Mouse (Mus musculus) hindbrain, embryonic 15.5 days (tissue): ENCODE data around the gene Ap3b1. TPM values are rescaled to one million over a fixed set of nuclear protein-coding genes. Genes with fewer than 3 reads are reported as not detected.
"Not testable (repeated sequence)": the region's sequence is repeated elsewhere in the genome, so short reads cannot be mapped to it uniquely, and the experiment has no call there.

Source experiments
- ATAC-seq: fragments of 200-750 bp; cut with Nextera tagmentation; 2 replicates; pipeline ENCODE4 v1.8.0; 2017; ENCODE audit warnings: low read depth, moderate number of reproducible peaks, moderate TSS enrichment; ENCODE audit not compliant: low FRiP score
- H3K27ac ChIP-seq: fragments of 300-500 bp; sonication (generic); replicated peaks from 2 replicates; pipeline ENCODE4 v1.5.1; 2015; ENCODE audit warnings: mild to moderate bottlenecking, inconsistent platforms
- H3K27me3 ChIP-seq: fragments of 300-500 bp; sonication (generic); 2 replicates; pipeline ENCODE4 v1.6.1; 2015; ENCODE audit warnings: control low read depth, inconsistent platforms
- H3K36me3 ChIP-seq: fragments of 300-500 bp; sonication (generic); 2 replicates; pipeline ENCODE4 v1.6.1; 2015; ENCODE audit warnings: control low read depth, inconsistent platforms
- H3K4me1 ChIP-seq: fragments of 300-500 bp; sonication (generic); replicated peaks from 2 replicates; pipeline ENCODE4 v1.6.1; 2015; ENCODE audit warnings: control low read depth, inconsistent platforms
- H3K4me2 ChIP-seq: fragments of 300-500 bp; sonication (generic); 2 replicates; pipeline ENCODE4 v1.6.1; 2015; ENCODE audit warnings: moderate library complexity, mild to moderate bottlenecking, inconsistent platforms
- H3K4me3 ChIP-seq: fragments of 300-500 bp; sonication (generic); 2 replicates; pipeline ENCODE4 v1.5.1; 2015; ENCODE audit warnings: mild to moderate bottlenecking, inconsistent platforms
- H3K9ac ChIP-seq: fragments of 300-500 bp; sonication (generic); 2 replicates; pipeline ENCODE4 v1.6.1; 2015; ENCODE audit warnings: inconsistent platforms
- H3K9me3 ChIP-seq: fragments of 300-500 bp; sonication (generic); 2 replicates; pipeline ENCODE4 v1.6.1; 2016; ENCODE audit warnings: control low read depth, inconsistent platforms
- WGBS: fragments of 180-500 bp; shearing (Covaris S2); methylation state at CpG from one replicate; pipeline ENCODE4 v1.1.7; 2015; 5-methylcytosine and 5-hydroxymethylcytosine counted together
- polyA plus RNA-seq: library from polyadenylated mRNA; unstranded; fragments of >200 nt; fragmentation: Nextera tagmentation; extraction: Ambion mirVana; gene quantifications from 2 replicates; pipeline ENCODE4 v1.2.1, GENCODE M21; 2015

Gene Ap3b1
- polyA plus RNA-seq, 1 experiment from 2014 or later, result 27.5 TPM

DNA sequence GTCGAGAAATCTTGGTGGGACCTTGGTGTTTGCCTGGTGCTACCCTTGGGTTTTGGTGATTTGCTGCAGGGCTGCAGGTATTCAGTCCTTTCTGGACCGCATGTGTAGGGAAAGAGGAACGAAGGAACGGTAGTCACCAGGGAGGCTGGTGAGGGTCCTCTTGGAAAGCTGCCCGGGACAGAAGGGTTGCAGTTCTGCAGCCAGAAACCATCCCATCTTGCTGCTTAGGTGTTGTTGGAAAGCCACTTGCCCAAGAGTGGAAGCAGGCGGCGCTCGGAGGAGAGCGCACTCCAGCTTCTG is 709 bp upstream of the Ap3b1 start:
- Histone ChIP-seq H3K9ac (peak overlapping the region; percentile 78), H3K27me3 (no peaks in the 10 kb centered on the region), H3K4me2 (peak overlapping the region; percentile 79), H3K4me1 (peaks cover 23% of the 10 kb centered on the region), H3K27ac (peak overlapping the region; percentile 87), H3K36me3 (no peaks in the 10 kb centered on the region), H3K4me3 (peak overlapping the region; percentile 90), H3K9me3 (0 out of 2 replicates have a peak, but pooled peaks cover 3% of the 10 kb centered on the region)
- ATAC-seq, result peak; percentile 39; the same call in 1 of the 2 replicates
- under 1% methylated on average over 9 of the region's 9 CpGs for WGBS

- H3K4me3 ChIP-seq, result peak overlapping the region; percentile 90
- no peaks in the 10 kb centered on the region for H3K36me3 ChIP-seq
- ATAC-seq, result no peak
- H3K9me3 ChIP-seq, result 0 out of 2 replicates have a peak, but pooled peaks cover 2% of the 10 kb centered on the region
- H3K9ac ChIP-seq, result peak overlapping the region; percentile 78
- 17% methylated on average over 25 of the region's 25 CpGs for WGBS
- peaks cover 23% of the 10 kb centered on the region for H3K4me1 ChIP-seq
- H3K27me3 ChIP-seq, result no peaks in the 10 kb centered on the region
- H3K4me2 ChIP-seq, result peak overlapping the region; percentile 79
- H3K27ac ChIP-seq, result peak overlapping the region; percentile 87
Measured at GRCm38 (mm10) chr13:94359282-94359920, 641 bp downstream of the Ap3b1 start.

DNA sequence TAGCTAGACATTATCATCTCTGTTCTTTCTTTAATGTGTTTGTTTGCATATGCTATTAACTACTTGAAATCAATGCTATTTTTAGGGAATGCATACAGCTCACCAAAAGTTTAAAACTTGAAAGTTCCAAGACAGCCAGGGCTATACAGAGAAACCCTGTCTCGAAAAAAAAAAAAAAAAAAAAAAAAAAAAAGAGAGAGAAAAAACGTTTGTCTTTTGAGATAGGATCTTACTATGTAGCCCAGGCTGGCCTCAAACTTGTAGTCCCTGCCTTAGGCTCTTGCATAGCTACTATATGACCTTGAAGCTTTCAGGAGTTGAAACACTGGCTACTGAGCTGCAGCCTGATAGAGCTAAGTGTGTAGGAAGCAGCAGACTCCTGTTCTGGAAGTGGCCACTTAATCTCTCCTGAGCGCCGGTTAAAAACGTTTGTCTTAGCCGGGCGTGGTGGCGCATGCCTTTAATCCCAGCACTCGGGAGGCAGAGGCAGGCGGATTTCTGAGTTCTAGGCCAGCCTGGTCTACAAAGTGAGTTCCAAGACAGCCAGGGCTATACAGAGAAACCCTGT is 2.3 kb downstream of the Ap3b1 start:
- H3K4me1 ChIP-seq, result peaks cover 23% of the 10 kb centered on the region
- not testable (repeated sequence) for H3K27me3 ChIP-seq, H3K9ac ChIP-seq, H3K4me3 ChIP-seq, H3K36me3 ChIP-seq, H3K27ac ChIP-seq, H3K9me3 ChIP-seq, H3K4me2 ChIP-seq, ATAC-seq
- 90% methylated on average over 10 of the region's 10 CpGs for WGBS

DNA sequence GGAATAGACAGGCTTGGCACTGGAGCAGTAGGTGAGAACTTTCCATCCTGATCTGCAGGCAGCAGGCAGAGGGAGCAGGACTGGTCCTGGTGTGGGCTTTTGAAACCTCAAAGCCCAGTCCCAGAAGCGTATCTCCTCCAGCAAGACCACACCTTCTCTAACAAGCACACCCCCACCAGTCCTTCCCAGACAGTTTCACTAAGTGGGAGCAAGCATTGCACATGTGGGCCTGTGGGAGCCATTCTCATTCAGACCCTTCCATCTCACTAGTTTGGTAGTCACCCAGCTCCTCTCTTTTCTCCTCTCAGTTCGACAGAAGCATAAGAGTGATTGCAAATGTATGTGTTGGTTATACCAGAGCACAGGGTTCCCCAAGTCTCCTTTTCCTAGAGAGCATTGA is 5.6 kb downstream of the Ap3b1 start:
- H3K9me3 ChIP-seq, result no peaks in the 10 kb centered on the region
- H3K4me3 ChIP-seq, result no peak overlapping the region
- H3K4me2 ChIP-seq, result no peak overlapping the region
- H3K27ac ChIP-seq, result no peak overlapping the region
- 79% methylated on average over 2 of the region's 2 CpGs for WGBS
- no peak for ATAC-seq
- no peaks in the 10 kb centered on the region for H3K27me3 ChIP-seq
- no peak overlapping the region for H3K9ac ChIP-seq
- H3K4me1 ChIP-seq, result peaks cover 14% of the 10 kb centered on the region; the same call in 1 of the 2 replicates
- H3K36me3 ChIP-seq, result no peaks in the 10 kb centered on the region

DNA sequence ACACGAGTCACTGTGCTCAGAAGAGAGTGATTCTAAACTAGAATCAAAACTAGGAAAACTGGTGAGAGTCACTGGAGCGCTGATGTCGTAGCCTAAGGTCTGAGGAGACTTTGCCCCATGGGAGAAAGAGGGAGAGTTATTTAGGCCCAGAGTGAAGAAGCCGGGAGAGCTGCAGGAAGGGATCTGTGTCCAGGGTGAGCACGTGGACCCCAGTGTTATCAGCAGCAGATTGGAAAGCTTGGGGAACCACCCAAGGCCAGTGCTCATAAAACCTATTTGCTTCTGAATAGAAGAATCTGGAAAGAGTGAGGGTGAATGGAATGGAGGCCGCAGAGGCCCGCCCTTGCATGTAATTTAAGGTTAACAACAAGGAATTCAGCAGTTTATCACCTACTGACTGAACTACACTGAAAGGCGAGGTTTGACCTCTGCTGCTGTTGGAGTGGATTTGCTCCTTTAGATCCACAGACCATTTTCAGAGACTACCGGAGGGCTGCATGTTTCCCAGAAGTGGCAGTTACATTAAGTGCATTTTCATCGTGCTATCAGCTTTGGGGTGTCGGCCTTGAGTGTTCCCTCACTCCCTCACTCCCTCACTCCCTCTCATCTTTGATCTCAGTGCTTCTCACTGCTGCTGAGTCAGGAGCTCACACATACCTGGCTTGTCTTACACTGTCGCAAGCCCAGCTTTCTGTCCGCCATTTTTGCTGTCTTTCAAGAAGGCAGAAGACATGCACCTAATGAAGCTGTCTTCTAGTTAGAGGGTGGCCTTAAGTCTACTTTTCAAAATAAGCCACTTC is 6.5 kb downstream of the Ap3b1 start:
- Histone ChIP-seq H3K36me3 (no peaks in the 10 kb centered on the region), H3K9me3 (no peaks in the 10 kb centered on the region), H3K27ac (no peak overlapping the region), H3K9ac (no peak overlapping the region), H3K4me3 (no peak overlapping the region), H3K4me2 (no peak overlapping the region), H3K4me1 (peaks cover 5% of the 10 kb centered on the region; the same call in 1 of the 2 replicates), H3K27me3 (no peaks in the 10 kb centered on the region)
- ATAC-seq, result no peak
- WGBS, result 81% methylated on average over 13 of the region's 13 CpGs

DNA sequence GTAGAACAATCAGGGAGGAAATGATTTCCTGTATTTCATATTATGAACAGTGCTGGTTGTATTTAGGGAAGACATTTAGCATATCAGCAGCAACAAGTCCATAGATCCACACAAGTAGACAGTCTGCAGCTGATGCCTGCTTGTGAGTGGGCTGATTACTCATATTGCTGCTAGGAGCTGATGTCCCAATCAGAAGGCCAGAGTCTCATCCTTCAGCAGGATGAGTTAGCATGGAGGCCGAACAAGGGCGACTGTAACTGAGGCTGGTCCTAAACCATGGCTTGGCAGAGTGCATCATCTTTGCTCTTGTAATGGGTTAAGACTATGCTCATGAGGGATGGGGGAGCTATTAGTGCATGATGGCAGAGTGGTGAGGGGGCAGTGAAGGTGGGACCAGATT is 9.1 kb downstream of the Ap3b1 start:
- Histone ChIP-seq H3K4me3 (no peak overlapping the region), H3K4me1 (no peaks in the 10 kb centered on the region), H3K4me2 (no peak overlapping the region), H3K27ac (no peak overlapping the region), H3K27me3 (no peaks in the 10 kb centered on the region), H3K9me3 (no peaks in the 10 kb centered on the region), H3K9ac (no peak overlapping the region), H3K36me3 (no peaks in the 10 kb centered on the region)
- ATAC-seq, result no peak
- WGBS, result 90% methylated on average over 2 of the region's 2 CpGs

DNA sequence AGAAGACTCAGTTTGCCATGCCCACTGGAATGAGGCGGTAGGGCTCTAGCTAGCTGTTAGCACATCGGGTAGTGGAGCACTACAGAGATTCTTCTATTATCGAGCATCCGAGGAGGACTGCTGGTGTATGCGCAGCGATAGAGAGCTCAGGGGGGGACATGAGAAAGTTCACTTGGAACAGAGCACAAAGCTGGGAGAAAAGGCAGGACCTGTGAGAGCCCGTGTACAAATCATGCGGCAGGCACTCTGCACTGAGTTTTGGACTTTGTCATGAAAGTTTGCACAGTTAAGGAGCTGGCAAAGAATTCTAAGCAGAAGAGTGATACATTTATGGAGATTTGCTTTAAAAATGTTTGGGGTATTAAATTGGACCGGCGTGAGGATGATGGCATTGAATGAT is 11.8 kb downstream of the Ap3b1 start:
- Histone ChIP-seq H3K27ac (no peak overlapping the region), H3K36me3 (no peaks in the 10 kb centered on the region), H3K9me3 (no peaks in the 10 kb centered on the region), H3K4me2 (no peak overlapping the region), H3K9ac (no peak overlapping the region), H3K4me1 (peaks cover 2% of the 10 kb centered on the region; the same call in 1 of the 2 replicates), H3K4me3 (no peak overlapping the region), H3K27me3 (no peaks in the 10 kb centered on the region)
- 93% methylated on average over 10 of the region's 10 CpGs for WGBS
- no peak for ATAC-seq

- no peaks in the 10 kb centered on the region for H3K9me3 ChIP-seq
- no peak overlapping the region for H3K27ac ChIP-seq
- no peaks in the 10 kb centered on the region for H3K36me3 ChIP-seq
- no peak overlapping the region for H3K4me2 ChIP-seq
- no peak overlapping the region for H3K4me3 ChIP-seq
- ATAC-seq, result no peak
- peaks cover 3% of the 10 kb centered on the region; the same call in 1 of the 2 replicates for H3K4me1 ChIP-seq
- WGBS, result 73% methylated on average over 7 of the region's 7 CpGs
- H3K27me3 ChIP-seq, result no peaks in the 10 kb centered on the region
- H3K9ac ChIP-seq, result no peak overlapping the region
Measured at GRCm38 (mm10) chr13:94372066-94372465, 13.3 kb downstream of the Ap3b1 start.

- WGBS, result 100% methylated on average over 3 of the region's 3 CpGs
- Histone ChIP-seq H3K27ac (no peak overlapping the region), H3K4me3 (no peak overlapping the region), H3K9me3 (no peaks in the 10 kb centered on the region), H3K4me1 (peaks cover 13% of the 10 kb centered on the region; the same call in 1 of the 2 replicates), H3K4me2 (no peak overlapping the region), H3K36me3 (no peaks in the 10 kb centered on the region), H3K9ac (no peak overlapping the region), H3K27me3 (no peaks in the 10 kb centered on the region)
- no peak for ATAC-seq
Measured at GRCm38 (mm10) chr13:94374131-94374530, 15.4 kb downstream of the Ap3b1 start.

GRCm38 (mm10) chr13:94375526-94376390 is 17.0 kb downstream of the Ap3b1 start:
- Histone ChIP-seq H3K4me2 (no peak overlapping the region), H3K36me3 (no peaks in the 10 kb centered on the region), H3K9me3 (no peaks in the 10 kb centered on the region), H3K9ac (no peak overlapping the region), H3K4me3 (no peak overlapping the region), H3K27ac (peak overlapping the region; percentile 72), H3K4me1 (peaks cover 17% of the 10 kb centered on the region), H3K27me3 (no peaks in the 10 kb centered on the region)
- 61% methylated on average over 7 of the region's 7 CpGs for WGBS
- ATAC-seq, result peak; percentile 85

DNA sequence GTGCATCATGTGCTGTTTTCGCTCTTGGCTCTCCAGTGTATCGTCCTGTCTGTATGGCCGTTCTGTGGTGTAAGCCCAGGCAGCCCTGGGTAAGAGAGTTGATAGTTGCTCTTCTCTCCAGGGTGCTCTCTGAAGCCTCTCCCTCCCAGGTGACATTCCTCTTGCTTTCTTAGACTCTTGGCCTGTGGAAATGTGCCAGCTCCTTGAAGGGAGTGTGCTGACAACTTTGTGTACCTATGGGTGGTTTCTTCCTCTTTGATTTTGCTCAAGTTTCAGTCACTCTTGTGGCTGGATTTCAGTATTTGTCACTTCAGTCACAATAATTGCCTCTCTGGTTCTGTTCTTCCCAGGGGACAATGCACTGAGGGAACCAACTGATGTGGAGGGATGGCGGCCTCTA is 20.2 kb downstream of the Ap3b1 start:
- Histone ChIP-seq H3K4me3 (no peak overlapping the region), H3K4me1 (peaks cover 17% of the 10 kb centered on the region), H3K27me3 (no peaks in the 10 kb centered on the region), H3K4me2 (no peak overlapping the region), H3K27ac (no peak overlapping the region), H3K9me3 (no peaks in the 10 kb centered on the region), H3K9ac (no peak overlapping the region), H3K36me3 (no peaks in the 10 kb centered on the region)
- 75% methylated on average over 4 of the region's 4 CpGs for WGBS
- no peak for ATAC-seq
